Mouse (Mus musculus) thymus, adult 2 months (tissue): Measurements from ENCODE around the gene Serpinb12.
"Not testable (repeated sequence)": the region's sequence is repeated elsewhere in the genome, so short reads cannot be mapped to it uniquely, and the experiment has no call there.

Experiments
- CTCF ChIP-seq: fragments of 200-500 bp; IDR thresholded peaks from 2 replicates; pipeline ENCODE4 v1.5.1; 2012; ENCODE audit warnings: mild to moderate bottlenecking, control low read depth, low read length, moderate library complexity, borderline replicate concordance; ENCODE audit not compliant: control insufficient read depth, poor library complexity, insufficient read depth; ENCODE audit errors: extremely low read depth
- POLR2A ChIP-seq: fragments of 200-500 bp; IDR thresholded peaks from 2 replicates; pipeline ENCODE4 v1.6.1; 2012; ENCODE audit warnings: mild to moderate bottlenecking, low read length, control low read depth, moderate library complexity; ENCODE audit not compliant: control insufficient read depth, poor library complexity, insufficient read depth; ENCODE audit errors: extremely low read depth

DNA sequence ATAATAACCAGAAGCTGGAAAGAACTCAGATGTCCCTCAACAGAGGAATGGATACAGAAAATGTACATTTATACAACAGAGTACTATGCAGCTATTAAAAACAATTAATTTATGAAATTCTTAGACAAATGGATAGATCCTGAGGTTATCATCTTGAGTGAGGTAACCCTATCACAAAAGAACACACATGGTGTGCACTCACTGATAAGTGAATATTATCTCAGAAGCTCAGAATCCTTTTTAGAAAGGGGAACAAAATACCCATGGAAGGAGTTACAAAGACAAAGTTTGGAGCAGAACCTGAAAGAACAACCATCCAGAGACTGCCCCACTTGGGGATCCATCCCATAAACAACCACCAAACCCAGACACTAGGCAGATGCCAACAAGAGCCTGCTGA lies 39.1 kb upstream of the Serpinb12 start:
- TF ChIP-seq CTCF, POLR2A: not testable (repeated sequence)
